Mouse (Mus musculus) adrenal gland, adult 18-20 months (tissue): ENCODE measurements around the gene Col15a1. TPM values are rescaled to one million over a fixed set of nuclear protein-coding genes. Genes with fewer than 3 reads are reported as not detected.

Experiments used
- DNase-seq, 2 experiments: peaks; one replicate each; pipeline ENCODE4 v3.0.0; 2021 to 2022; ENCODE audit warnings: low spot score in 2 of 2
- total RNA-seq, 2 experiments: library from RNA; stranded (reverse); gene quantifications; 1 replicate in 1 of 2; 2 replicates in 1 of 2; pipeline ENCODE4 v1.2.3; 2021

Col15a1 gene
- total RNA-seq, 2 experiments from 2014 or later = 16.7 to 53.8 TPM

- DNase-seq = no peak
Observed at GRCm38 (mm10) chr4:47228945-47229344, 21.0 kb downstream of the Col15a1 start.

- DNase-seq = no peak
Observed at GRCm38 (mm10) chr4:47230498-47230897, 22.5 kb downstream of the Col15a1 start.

GRCm38 (mm10) chr4:47231322-47231721 is 23.4 kb downstream of the Col15a1 start:
- DNase-seq = no peak

GRCm38 (mm10) chr4:47233192-47233835 is 25.4 kb downstream of the Col15a1 start:
- DNase-seq = no peak

- DNase-seq = peak; percentile 83 to 88
Observed at GRCm38 (mm10) chr4:47234667-47235267, 26.8 kb downstream of the Col15a1 start.

- DNase-seq = no peak
Observed at GRCm38 (mm10) chr4:47235312-47235711, 27.4 kb downstream of the Col15a1 start.

- DNase-seq = no peak
Observed at GRCm38 (mm10) chr4:47236104-47236503, 28.1 kb downstream of the Col15a1 start.

- DNase-seq = no peak
Observed at GRCm38 (mm10) chr4:47237220-47237619, 29.3 kb downstream of the Col15a1 start.

GRCm38 (mm10) chr4:47239114-47239513 is 31.2 kb downstream of the Col15a1 start:
- no peak for DNase-seq

GRCm38 (mm10) chr4:47240901-47241300 is 32.9 kb downstream of the Col15a1 start:
- DNase-seq = no peak

GRCm38 (mm10) chr4:47242127-47242526 is 34.2 kb downstream of the Col15a1 start:
- DNase-seq = no peak

GRCm38 (mm10) chr4:47244651-47245050 is 36.7 kb downstream of the Col15a1 start:
- no peak for DNase-seq

- no peak for DNase-seq
Observed at GRCm38 (mm10) chr4:47245621-47246020, 37.7 kb downstream of the Col15a1 start.

- DNase-seq = no peak
Observed at GRCm38 (mm10) chr4:47246811-47247210, 38.9 kb downstream of the Col15a1 start.

- no peak for DNase-seq
Observed at GRCm38 (mm10) chr4:47247574-47247973, 39.6 kb downstream of the Col15a1 start.

- DNase-seq = no peak
Observed at GRCm38 (mm10) chr4:47249193-47249592, 41.2 kb downstream of the Col15a1 start.

GRCm38 (mm10) chr4:47251069-47251468 is 43.1 kb downstream of the Col15a1 start:
- DNase-seq = peak; percentile 82 to 86

GRCm38 (mm10) chr4:47251693-47252435 is 43.9 kb downstream of the Col15a1 start:
- no peak for DNase-seq

GRCm38 (mm10) chr4:47252627-47253026 is 44.7 kb downstream of the Col15a1 start:
- DNase-seq = no peak

GRCm38 (mm10) chr4:47255641-47256040 is 47.7 kb downstream of the Col15a1 start:
- DNase-seq = peak; percentile 80 to 82

- no peak for DNase-seq
Observed at GRCm38 (mm10) chr4:47258201-47258600, 50.2 kb downstream of the Col15a1 start.

- no peak for DNase-seq
Observed at GRCm38 (mm10) chr4:47261049-47261448, 53.1 kb downstream of the Col15a1 start.
